Mouse (Mus musculus) bone marrow, adult 2 months (tissue): Measurements from ENCODE around the gene Efcab11.

ENCODE experiments used
- CTCF ChIP-seq: fragments of 200-500 bp; IDR thresholded peaks from 2 replicates; pipeline ENCODE4 v1.5.1; 2011; ENCODE audit warnings: low read length, control low read depth; ENCODE audit not compliant: control insufficient read depth, insufficient read depth
- POLR2A ChIP-seq: fragments of 200-500 bp; IDR thresholded peaks from 2 replicates; pipeline ENCODE4 v1.6.1; 2011; ENCODE audit warnings: low read depth, mild to moderate bottlenecking, control low read depth, low read length, borderline replicate concordance; ENCODE audit not compliant: control insufficient read depth

- TF ChIP-seq CTCF (no peak), POLR2A (no peak)
Measured at GRCm38 (mm10) chr12:99874609-99875008, 9.6 kb downstream of the Efcab11 start.
